ENCODE assay signal across 10 mouse cellular contexts in the genomic region with DNA sequence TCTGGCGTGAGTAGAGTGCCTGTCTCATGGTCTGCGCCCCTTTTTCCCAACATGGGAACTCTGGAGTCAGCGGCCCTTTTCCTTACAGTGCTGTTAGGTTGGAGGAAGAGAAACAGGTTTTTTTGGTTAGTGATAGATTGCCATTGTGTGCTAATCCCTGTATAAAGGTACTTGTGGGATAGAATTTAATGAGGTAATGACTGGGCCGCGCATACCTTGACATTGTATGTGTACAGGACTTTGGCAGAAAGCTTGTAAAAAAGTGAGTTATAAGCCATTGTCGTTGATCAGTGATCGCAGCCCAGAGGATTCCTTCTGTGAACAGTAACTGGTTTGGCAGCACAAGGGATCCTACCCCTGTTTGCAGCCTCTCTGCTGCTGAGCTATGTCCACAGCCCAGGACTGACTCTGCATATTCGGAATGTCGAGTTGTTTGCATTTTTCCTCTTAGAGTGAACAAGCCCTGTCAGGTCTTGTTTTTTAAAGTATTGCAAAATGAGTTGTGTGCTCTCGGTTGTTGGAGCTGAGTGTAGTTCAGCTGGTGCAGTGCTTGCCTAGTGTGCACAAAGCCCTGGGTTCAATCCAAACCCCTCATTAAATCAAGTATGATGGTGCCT. TPM values are rescaled to one million over a fixed set of nuclear protein-coding genes. Genes with fewer than 3 reads are reported as not detected.
DNase-seq lines count a peak whose midpoint lies in the region; ATAC-seq and TF ChIP-seq lines count a peak whose summit lies in the region.
"Had no signal": no experiment of that assay in that cellular context is flagged by ENCODE, and none has a peak within 500 bp of the region (broad histone marks: within the 10 kb centered on the region; RNA-seq: fewer than 3 reads in every experiment).

No protein-coding gene starts in this region.

- no peak overlapping the region for H3K4me2 ChIP-seq in heart, embryonic 12.5 days
- H3K4me2 ChIP-seq in limb, embryonic 14.5 days (replicated peaks; ENCODE audit: low read depth, low read length, severe bottlenecking), result peak overlapping the region; percentile 2; the same call in 1 of the 2 replicates
- H3K4me2 ChIP-seq: hindbrain, embryonic 15.5 days; midbrain, embryonic 11.5 days had no signal

- no peak overlapping the region for H3K9ac ChIP-seq in heart, embryonic 12.5 days
- H3K9ac ChIP-seq in limb, embryonic 14.5 days (ENCODE audit: low read depth, low read length, severe bottlenecking), result peak overlapping the region; percentile 18; the same call in 1 of the 2 replicates
- H3K9ac ChIP-seq: hindbrain, embryonic 15.5 days had no signal

- H3K4me1 ChIP-seq in heart, embryonic 12.5 days (replicated peaks), result peaks cover 33% of the 10 kb centered on the region
- H3K4me1 ChIP-seq in thymus, adult 2 months (replicated peaks; ENCODE audit: control insufficient read depth, insufficient read depth, low read length), result peaks cover 7% of the 10 kb centered on the region
- peaks cover 28% of the 10 kb centered on the region for H3K4me1 ChIP-seq in limb, embryonic 14.5 days (ENCODE audit: control insufficient read depth, insufficient read depth, low read length)

- no peak overlapping the region for H3K4me3 ChIP-seq in heart, embryonic 12.5 days
- H3K4me3 ChIP-seq in thymus, adult 2 months (ENCODE audit: control insufficient read depth, insufficient read depth, low read length), result no peak overlapping the region
- H3K4me3 ChIP-seq in limb, embryonic 14.5 days (replicated peaks; ENCODE audit: low read length), result no peak overlapping the region
- H3K4me3 ChIP-seq: hindbrain, embryonic 15.5 days had no signal

- 0 out of 2 replicates have a peak overlapping the region, but pooled peaks have one; percentile 1 for H3K27ac ChIP-seq in heart, embryonic 12.5 days (ENCODE audit: poor library complexity, severe bottlenecking)
- 0 out of 2 replicates have a peak overlapping the region, but pooled peaks have one; percentile 4 for H3K27ac ChIP-seq in thymus, adult 2 months (ENCODE audit: control insufficient read depth, insufficient read depth, low read length)
- peak overlapping the region; percentile 71 for H3K27ac ChIP-seq in limb, embryonic 14.5 days (replicated peaks; ENCODE audit: low read depth, low read length)
- H3K27ac ChIP-seq: hindbrain, embryonic 15.5 days had no signal

- no peak for DNase-seq in heart, adult 8-10 months (ENCODE audit: low spot score)
- DNase-seq in thymus, adult 2 months, result no peak
- no peak for DNase-seq in thymus, postnatal 14 days
- peak; percentile 36 for DNase-seq in limb, embryonic 14.5 days (ENCODE audit: low spot score)
- DNase-seq in yolk sac, embryonic 10.5 days (ENCODE audit: low spot score), result peak; percentile 68
- no peak for DNase-seq in cerebellum, adult 18-20 months
- no peak for DNase-seq in B cell, adult 2 months

- no peak for ATAC-seq in heart, embryonic 12.5 days (ENCODE audit: insufficient number of reproducible peaks, low FRiP score)
- ATAC-seq in limb, embryonic 14.5 days (ENCODE audit: low FRiP score, low read depth), result no peak

- no peak for TF ChIP-seq CTCF in thymus, adult 2 months (IDR thresholded peaks at IDR 0.05; ENCODE audit: borderline replicate concordance, control insufficient read depth, extremely low read depth, insufficient read depth, low read length, poor library complexity)

- H3K36me3 ChIP-seq in heart, embryonic 12.5 days, result peaks cover 4% of the 10 kb centered on the region; the same call in 1 of the 2 replicates
- no peaks in the 10 kb centered on the region for H3K36me3 ChIP-seq in thymus, adult 2 months (ENCODE audit: control insufficient read depth, insufficient read depth, low read length)
- no peaks in the 10 kb centered on the region for H3K36me3 ChIP-seq in limb, embryonic 14.5 days (ENCODE audit: control insufficient read depth, insufficient read depth, low read length)
- H3K36me3 ChIP-seq: hindbrain, embryonic 15.5 days had no signal

- H3K9me3 ChIP-seq in heart, embryonic 12.5 days (replicated peaks), result peaks cover 4% of the 10 kb centered on the region
- H3K9me3 ChIP-seq in limb, embryonic 14.5 days (ENCODE audit: control insufficient read depth, low read length), result no peaks in the 10 kb centered on the region
- H3K9me3 ChIP-seq: hindbrain, embryonic 15.5 days had no signal

- no peaks in the 10 kb centered on the region for H3K27me3 ChIP-seq in heart, embryonic 12.5 days (replicated peaks)
- no peaks in the 10 kb centered on the region for H3K27me3 ChIP-seq in thymus, adult 2 months (ENCODE audit: control insufficient read depth, insufficient read depth, low read length)
- no peaks in the 10 kb centered on the region for H3K27me3 ChIP-seq in limb, embryonic 14.5 days (ENCODE audit: control insufficient read depth, insufficient read depth, low read length)
- H3K27me3 ChIP-seq: hindbrain, embryonic 15.5 days had no signal

- no peak for TF ChIP-seq POLR2A in thymus, adult 2 months (IDR thresholded peaks at IDR 0.05; ENCODE audit: control insufficient read depth, extremely low read depth, insufficient read depth, low read length, poor library complexity)
- no peak for TF ChIP-seq POLR2A in limb, embryonic 14.5 days (IDR thresholded peaks at IDR 0.05; ENCODE audit: borderline replicate concordance, extremely low read depth, insufficient read depth, insufficient read length)

- WGBS in heart, embryonic 12.5 days, result 68% methylated on average over 10 of the region's 10 CpGs
- 95% methylated on average over 10 of the region's 10 CpGs for WGBS in thymus, adult 2 months
- 22% methylated on average over 10 of the region's 10 CpGs for WGBS in limb, embryonic 14.5 days

RNA-seq across cellular contexts. Expression of a gene that starts 4.0 kb away (rescaled TPM):
- polyA plus RNA-seq in heart, embryonic 12.5 days (2016; fragmentation: Nextera tagmentation; extraction: Ambion mirVana), result 26.9 and 28.9 TPM in 2 replicates
- 10 to 100 TPM in 3 of 4 experiments, 1 to 10 TPM in 1; 9.5 to 11.9 (median 10.7) TPM for total RNA-seq in heart, adult 8-10 months (2022)
- 12.6 and 12.8 TPM in 2 replicates for polyA plus RNA-seq in thymus, adult 2 months (2012; rRNA removed)
- 44.9 and 45.5 TPM in 2 replicates for polyA plus RNA-seq in limb, embryonic 14.5 days (2012; rRNA removed)
- 45.3 and 53.4 TPM in 2 replicates for polyA plus RNA-seq in limb, embryonic 14.5 days (2014; fragmentation: Nextera tagmentation; extraction: Ambion mirVana)

RNA-seq across cellular contexts. Expression of a gene that starts 30.3 kb away (rescaled TPM):
- polyA plus RNA-seq in heart, embryonic 12.5 days (2016; fragmentation: Nextera tagmentation; extraction: Ambion mirVana), result 5.5 and 7.1 TPM in 2 replicates
- total RNA-seq in heart, adult 8-10 months (2022), result 10 to 100 TPM; 15.4 to 19.3 (median 17.6) TPM
- 62.1 and 75.8 TPM in 2 replicates for polyA plus RNA-seq in thymus, adult 2 months (2012; rRNA removed)
- polyA plus RNA-seq in limb, embryonic 14.5 days (2012; rRNA removed), result 16.9 and 22.3 TPM in 2 replicates
- polyA plus RNA-seq in limb, embryonic 14.5 days (2014; fragmentation: Nextera tagmentation; extraction: Ambion mirVana), result 7.9 and 8.2 TPM in 2 replicates

Comparison
In these comparisons a context has a peak if more than half of its experiments do, and no peak if none do; other contexts are left out.
1. H3K27ac ChIP-seq: peak in every context shown above with its lines; median percentile 71 in limb, embryonic 14.5 days; 4 in thymus, adult 2 months; 1 in heart, embryonic 12.5 days.
2. DNase-seq: peak in limb, embryonic 14.5 days (single experiment) and yolk sac, embryonic 10.5 days (single experiment); none in heart, adult 8-10 months (single experiment), thymus, adult 2 months (single experiment), thymus, postnatal 14 days (single experiment), cerebellum, adult 18-20 months (0 of 2) and B cell, adult 2 months (0 of 2).